Mouse (Mus musculus) CD4-positive helper T cell, adult 2 months (primary cell): ENCODE measurements at regions not wholly inside any gene's neighbourhood (a gene's known extent, or its start where the extent isn't known, plus 50 kb on each side); places are given as distances from the start of the nearest gene placed in this dataset.
A peak's percentile ranks its signal among the peaks of the same experiment; 100 is the strongest.
"Not testable (repeated sequence)": the region's sequence is repeated elsewhere in the genome, so short reads cannot be mapped to it uniquely, and the experiment has no call there.

Experiments
- DNase-seq: peaks from one replicate; pipeline ENCODE4 v3.0.0-alpha.2; 2012; ENCODE audit warnings: low read depth, missing footprints, low spot score

GRCm38 (mm10) chr3:69669541-69669940, 52.2 kb upstream of the Nmd3 start:
- no peak for DNase-seq

- DNase-seq: no peak
These were observed 54.0 kb upstream of the Nmd3 start for GRCm38 (mm10) chr3:69667820-69668219.

GRCm38 (mm10) chr3:69667359-69667758, 54.4 kb upstream of the Nmd3 start:
- DNase-seq: no peak

GRCm38 (mm10) chr3:69664277-69664676, 57.5 kb upstream of the Nmd3 start:
- no peak for DNase-seq

DNA sequence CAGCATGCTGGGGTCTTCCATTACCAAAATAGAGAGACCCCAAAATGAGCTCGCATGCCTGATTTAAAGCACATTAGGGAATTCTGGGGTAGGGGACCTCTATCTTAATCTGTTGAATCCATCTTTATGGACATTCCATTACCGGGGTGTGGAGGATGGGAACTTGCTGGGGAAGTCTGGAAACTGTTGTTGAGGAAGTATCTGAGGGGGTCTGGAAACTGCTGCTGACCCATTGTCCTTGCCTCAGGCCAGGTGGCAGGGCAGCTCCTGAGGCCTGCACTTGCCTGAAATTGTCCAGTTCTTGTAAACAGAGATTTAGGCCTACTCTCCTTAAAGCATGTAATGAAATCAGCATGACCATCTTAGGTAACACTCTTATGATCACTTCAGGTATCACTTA, 59.4 kb upstream of the B3galnt1 start:
- no peak for DNase-seq

GRCm38 (mm10) chr3:69657570-69657969, 58.8 kb upstream of the B3galnt1 start:
- DNase-seq: no peak

DNA sequence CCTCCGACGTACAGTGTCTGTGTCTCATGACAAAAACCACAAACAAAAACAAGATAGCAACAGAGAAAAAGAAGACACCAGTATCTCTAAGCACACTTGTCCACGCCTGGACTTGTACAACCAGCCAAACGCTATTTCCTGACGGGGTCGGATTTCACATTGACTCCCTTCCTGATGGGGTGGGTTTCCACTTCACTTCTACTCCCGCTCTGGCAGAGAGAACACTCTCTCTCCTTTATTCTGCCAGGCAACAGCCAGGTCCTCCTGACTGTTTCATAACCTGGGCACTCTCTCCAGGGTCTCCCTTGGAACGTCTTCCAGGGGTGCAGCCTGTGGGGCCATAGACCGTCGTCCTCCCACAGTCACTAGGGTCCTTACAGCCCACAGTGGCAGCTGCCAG, 56.9 kb upstream of the B3galnt1 start:
- DNase-seq: not testable (repeated sequence)

DNA sequence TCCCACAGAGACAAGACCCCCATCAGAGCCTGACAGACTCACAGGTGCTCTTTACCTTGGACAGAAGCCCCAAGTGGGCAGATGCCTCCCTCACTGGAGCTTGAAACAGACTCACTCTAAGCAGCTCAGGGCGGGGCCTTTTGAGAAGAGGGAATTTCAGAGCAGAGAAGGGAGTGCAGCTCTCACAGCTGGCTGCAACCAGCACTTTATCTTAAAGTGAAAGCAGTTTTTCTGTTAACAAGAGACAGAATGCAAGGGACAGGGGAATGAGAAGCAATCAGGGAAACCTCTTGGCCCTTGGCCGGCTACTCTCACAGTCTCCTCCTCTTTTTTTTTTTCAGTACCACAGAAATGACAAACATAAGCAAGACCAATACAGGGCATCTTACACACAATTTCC, 56.2 kb upstream of the B3galnt1 start:
- DNase-seq: peak; percentile 9

DNA sequence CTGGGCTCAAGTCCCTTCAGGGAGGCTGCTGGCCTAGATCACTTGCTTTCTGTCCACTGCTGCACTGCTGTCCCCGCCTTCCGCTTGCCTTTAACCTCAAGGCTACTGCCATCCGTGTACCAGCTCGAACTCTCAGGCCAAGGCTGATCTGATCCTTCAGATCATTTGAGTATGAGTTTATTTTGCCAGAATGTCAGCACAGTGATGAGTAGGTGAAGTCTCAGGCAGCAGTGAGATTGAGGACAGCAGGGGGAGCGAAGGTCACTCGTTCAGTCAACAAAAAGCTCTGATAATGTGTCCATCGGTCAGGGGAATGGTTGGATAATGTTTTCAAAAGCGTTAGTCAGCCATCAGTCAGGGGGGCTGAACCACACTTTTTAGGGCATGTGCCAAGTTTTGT, 54.6 kb upstream of the B3galnt1 start:
- DNase-seq: not testable (repeated sequence)

- no peak for DNase-seq
These were observed 50.8 kb upstream of the B3galnt1 start for GRCm38 (mm10) chr3:69649561-69649960.
